Mouse (Mus musculus): ENCODE results near the gene Prex1. TPM values are rescaled to one million over a fixed set of nuclear protein-coding genes. Genes with fewer than 3 reads are reported as not detected.
A peak's percentile ranks its signal among the peaks of the same experiment; 100 is the strongest.

Prex1 gene
- polyA plus RNA-seq, 1 experiment, result 38.8 TPM

DNA sequence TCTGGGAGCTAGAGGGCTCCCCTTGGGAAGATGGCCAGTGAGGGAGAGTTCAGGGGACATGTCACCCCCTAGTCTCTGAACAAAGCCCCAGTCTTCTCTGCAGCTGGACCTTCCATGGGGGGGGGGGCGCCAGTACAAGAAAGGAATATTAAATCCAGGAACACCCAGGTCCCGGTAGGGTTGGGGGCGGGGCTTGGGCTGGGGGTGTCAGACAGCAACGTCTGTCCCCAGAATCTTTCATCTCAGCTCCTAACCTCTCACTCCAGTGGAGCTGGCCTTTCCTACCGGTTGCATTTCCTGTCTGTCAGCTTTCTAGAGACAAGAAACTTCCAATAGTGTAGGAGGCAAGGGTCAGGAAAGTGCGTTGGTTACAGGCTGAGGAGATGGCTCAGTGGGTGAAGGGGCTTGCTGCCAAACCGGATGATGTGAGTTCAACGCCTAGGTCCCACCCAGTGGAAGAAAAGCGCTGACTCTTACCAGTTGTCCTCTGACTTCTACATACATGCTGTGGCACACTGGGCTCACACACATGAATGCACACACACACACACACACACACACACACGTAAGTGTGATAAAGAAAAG, 93.6 kb downstream of the Prex1 start:
- 23% methylated on average over 10 of the region's 10 CpGs for WGBS
- peaks cover 15% of the 10 kb centered on the region for H3K4me1 ChIP-seq (ENCODE audit: control insufficient read depth, insufficient read depth, low read length)
- no peak for TF ChIP-seq CTCF (IDR thresholded peaks at IDR 0.05; ENCODE audit: control insufficient read depth, insufficient read depth, low read length)
- TF ChIP-seq POLR2A (IDR thresholded peaks at IDR 0.05; ENCODE audit: borderline replicate concordance, control insufficient read depth, low read depth, low read length), result no peak
- H3K27ac ChIP-seq (ENCODE audit: control insufficient read depth, insufficient read depth, low read depth, low read length, poor library complexity), result peak overlapping the region; percentile 66
- no peak overlapping the region for H3K4me3 ChIP-seq (replicated peaks; ENCODE audit: control insufficient read depth, low read depth, low read length)

GRCm38 (mm10) chr2:166619270-166619669, 94.4 kb downstream of the Prex1 start:
- TF ChIP-seq POLR2A (IDR thresholded peaks at IDR 0.05; ENCODE audit: borderline replicate concordance, control insufficient read depth, low read depth, low read length) (no peak), CTCF (IDR thresholded peaks at IDR 0.05; ENCODE audit: control insufficient read depth, insufficient read depth, low read length) (no peak)
- 61% methylated on average over 5 of the region's 5 CpGs for WGBS
- peak overlapping the region; percentile 66 for H3K27ac ChIP-seq (ENCODE audit: control insufficient read depth, insufficient read depth, low read depth, low read length, poor library complexity)
- H3K4me1 ChIP-seq (ENCODE audit: control insufficient read depth, insufficient read depth, low read length), result peaks cover 15% of the 10 kb centered on the region
- no peak overlapping the region for H3K4me3 ChIP-seq (replicated peaks; ENCODE audit: control insufficient read depth, low read depth, low read length)

DNA sequence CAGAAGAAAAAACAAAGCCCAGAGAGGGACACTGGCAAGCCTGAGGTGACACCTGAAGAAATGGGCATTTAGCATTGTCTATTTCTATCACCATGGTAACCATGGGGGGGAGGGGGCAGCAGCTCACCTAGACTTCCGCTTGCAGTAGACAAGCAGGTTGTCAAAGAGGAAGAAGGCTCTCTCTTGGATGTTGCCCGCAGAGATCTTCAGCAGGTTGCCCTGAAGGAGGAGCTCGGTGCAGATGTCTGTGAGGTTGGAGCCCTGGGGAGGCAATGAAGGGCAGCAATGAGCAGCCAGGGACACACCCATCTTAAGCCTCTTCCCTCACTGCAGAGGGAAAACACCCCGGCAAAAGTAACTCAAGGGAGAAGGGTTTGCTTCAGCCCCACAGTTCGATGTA, 95.9 kb downstream of the Prex1 start:
- WGBS, result 79% methylated on average over 5 of the region's 5 CpGs

DNA sequence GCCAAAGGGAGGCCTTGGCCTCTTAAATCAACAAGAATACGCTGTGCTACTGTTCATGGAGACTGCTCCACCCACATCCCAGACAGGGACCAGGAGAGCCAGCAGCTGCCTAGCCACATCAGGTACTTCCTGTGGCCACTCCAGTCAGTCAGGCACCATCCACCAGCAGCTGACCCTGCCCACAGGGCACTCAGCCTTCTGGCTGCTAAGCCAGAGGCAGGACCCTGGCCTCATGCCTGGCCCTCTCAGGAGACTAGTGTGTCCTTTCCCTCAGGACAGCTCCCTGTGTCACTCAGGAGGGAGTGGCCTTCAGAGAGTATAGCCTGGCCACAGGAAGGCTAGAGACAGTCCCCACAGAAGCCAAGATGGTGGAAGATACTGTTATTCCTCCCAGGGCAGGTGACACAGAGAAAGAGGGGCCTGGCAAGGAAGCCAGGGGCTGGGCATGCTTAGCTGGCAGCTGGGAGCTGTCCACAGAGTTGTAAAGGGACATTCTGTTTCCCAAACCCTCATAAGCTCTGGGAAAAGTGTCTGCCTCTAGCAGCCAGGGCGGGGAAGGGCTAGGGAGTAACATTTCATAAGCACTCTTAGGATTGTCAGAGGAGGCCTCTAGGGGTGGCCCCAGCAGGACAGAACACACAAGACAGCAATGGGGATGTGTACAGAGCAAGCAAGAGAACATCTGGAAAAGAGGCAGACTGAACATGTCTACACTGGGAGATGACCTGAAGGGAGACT, 98.1 kb downstream of the Prex1 start:
- TF ChIP-seq CTCF (IDR thresholded peaks at IDR 0.05; ENCODE audit: control insufficient read depth, insufficient read depth, low read length) (no peak), POLR2A (IDR thresholded peaks at IDR 0.05; ENCODE audit: borderline replicate concordance, control insufficient read depth, low read depth, low read length) (no peak)
- 88% methylated on average over 2 of the region's 2 CpGs for WGBS
- Histone ChIP-seq H3K27ac (ENCODE audit: control insufficient read depth, insufficient read depth, low read depth, low read length, poor library complexity) (no peak overlapping the region), H3K4me3 (replicated peaks; ENCODE audit: control insufficient read depth, low read depth, low read length) (no peak overlapping the region), H3K4me1 (ENCODE audit: control insufficient read depth, insufficient read depth, low read length) (peaks cover 4% of the 10 kb centered on the region; the same call in 1 of the 2 replicates)

More for the DNA sequence above, 95.9 kb downstream of the Prex1 start:
- Histone ChIP-seq H3K4me3 (replicated peaks; ENCODE audit: control insufficient read depth, low read depth, low read length) (no peak overlapping the region), H3K27ac (ENCODE audit: control insufficient read depth, insufficient read depth, low read depth, low read length, poor library complexity) (no peak overlapping the region), H3K4me1 (ENCODE audit: control insufficient read depth, insufficient read depth, low read length) (peaks cover 9% of the 10 kb centered on the region; the same call in 1 of the 2 replicates)
- TF ChIP-seq CTCF (IDR thresholded peaks at IDR 0.05; ENCODE audit: control insufficient read depth, insufficient read depth, low read length) (no peak), POLR2A (IDR thresholded peaks at IDR 0.05; ENCODE audit: borderline replicate concordance, control insufficient read depth, low read depth, low read length) (no peak)

- no peak for TF ChIP-seq POLR2A (IDR thresholded peaks at IDR 0.05; ENCODE audit: borderline replicate concordance, control insufficient read depth, low read depth, low read length)
- no peak for TF ChIP-seq CTCF (IDR thresholded peaks at IDR 0.05; ENCODE audit: control insufficient read depth, insufficient read depth, low read length)
- H3K4me1 ChIP-seq (ENCODE audit: control insufficient read depth, insufficient read depth, low read length), result no peaks in the 10 kb centered on the region
- H3K4me3 ChIP-seq (replicated peaks; ENCODE audit: control insufficient read depth, low read depth, low read length), result no peak overlapping the region
- no peak overlapping the region for H3K27ac ChIP-seq (ENCODE audit: control insufficient read depth, insufficient read depth, low read depth, low read length, poor library complexity)
- WGBS, result 40% methylated on average over 5 of the region's 5 CpGs
Measured at GRCm38 (mm10) chr2:166610271-166610670, 103.4 kb downstream of the Prex1 start.

DNA sequence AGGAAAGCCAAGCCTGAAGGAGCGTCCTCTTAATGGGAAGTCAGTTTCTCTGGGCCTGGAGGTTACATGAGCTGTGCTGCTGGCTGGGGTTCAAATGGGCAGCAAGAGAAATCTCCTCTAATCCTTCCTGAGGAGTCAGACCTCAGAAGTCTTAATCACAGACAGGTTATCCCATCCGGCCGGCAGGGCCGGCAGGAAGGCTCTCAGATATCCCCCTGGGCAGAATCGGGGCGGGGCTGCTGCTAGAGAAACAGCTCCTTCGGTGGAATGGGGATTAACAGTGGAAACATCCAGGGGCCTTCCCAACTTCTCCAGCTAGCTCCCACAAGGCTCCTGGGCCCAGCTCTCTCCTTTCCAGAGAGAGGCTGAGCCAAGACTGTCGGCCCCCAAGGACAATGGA, 105.1 kb downstream of the Prex1 start:
- WGBS, result 84% methylated on average over 8 of the region's 8 CpGs
- H3K27ac ChIP-seq (ENCODE audit: control insufficient read depth, insufficient read depth, low read depth, low read length, poor library complexity), result no peak overlapping the region
- no peaks in the 10 kb centered on the region for H3K4me1 ChIP-seq (ENCODE audit: control insufficient read depth, insufficient read depth, low read length)
- no peak overlapping the region for H3K4me3 ChIP-seq (replicated peaks; ENCODE audit: control insufficient read depth, low read depth, low read length)
- TF ChIP-seq POLR2A (IDR thresholded peaks at IDR 0.05; ENCODE audit: borderline replicate concordance, control insufficient read depth, low read depth, low read length) (no peak), CTCF (IDR thresholded peaks at IDR 0.05; ENCODE audit: control insufficient read depth, insufficient read depth, low read length) (no peak)

DNA sequence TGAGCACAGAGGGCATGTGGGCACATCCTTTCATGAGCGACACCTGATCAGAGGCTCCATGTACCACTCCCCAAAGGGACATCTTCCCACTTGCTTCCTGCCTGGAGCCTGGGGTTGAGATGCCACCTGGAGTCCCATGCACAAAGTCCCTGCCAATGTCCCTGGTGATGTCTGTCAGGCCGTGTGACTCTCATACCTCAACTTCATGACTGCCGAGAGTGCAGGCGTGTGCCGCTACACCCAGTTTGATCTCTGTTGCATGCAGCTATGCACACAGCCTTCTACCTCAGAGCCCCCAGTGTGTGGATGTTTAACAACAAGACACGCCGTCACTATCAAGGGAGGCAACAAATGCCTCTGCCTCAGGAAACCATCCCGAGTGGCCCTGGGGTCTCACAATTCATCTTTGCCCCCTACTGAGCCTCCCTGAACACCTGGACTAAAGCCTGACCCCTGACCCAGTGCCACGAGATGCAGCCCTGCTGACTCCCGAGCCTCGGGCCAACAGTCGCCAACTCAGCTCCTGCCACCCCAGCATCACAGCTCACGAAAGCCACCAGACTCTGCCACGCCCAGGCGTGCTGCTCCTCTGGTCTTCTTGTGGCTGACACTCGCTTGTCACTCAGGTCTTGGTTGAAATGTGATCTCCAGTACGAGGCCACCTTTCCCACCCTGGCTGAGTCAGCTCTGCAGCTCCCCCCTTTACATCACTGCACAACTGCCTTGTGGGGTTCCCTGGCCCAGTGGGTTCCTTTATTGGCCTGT, 107.0 kb downstream of the Prex1 start:
- TF ChIP-seq CTCF (IDR thresholded peaks at IDR 0.05; ENCODE audit: control insufficient read depth, insufficient read depth, low read length) (no peak), POLR2A (IDR thresholded peaks at IDR 0.05; ENCODE audit: borderline replicate concordance, control insufficient read depth, low read depth, low read length) (no peak)
- no peak overlapping the region for H3K4me3 ChIP-seq (replicated peaks; ENCODE audit: control insufficient read depth, low read depth, low read length)
- H3K4me1 ChIP-seq (ENCODE audit: control insufficient read depth, insufficient read depth, low read length), result no peaks in the 10 kb centered on the region
- WGBS, result 84% methylated on average over 17 of the region's 17 CpGs
- H3K27ac ChIP-seq (ENCODE audit: control insufficient read depth, insufficient read depth, low read depth, low read length, poor library complexity), result no peak overlapping the region; the same call in 1 of the 2 replicates

DNA sequence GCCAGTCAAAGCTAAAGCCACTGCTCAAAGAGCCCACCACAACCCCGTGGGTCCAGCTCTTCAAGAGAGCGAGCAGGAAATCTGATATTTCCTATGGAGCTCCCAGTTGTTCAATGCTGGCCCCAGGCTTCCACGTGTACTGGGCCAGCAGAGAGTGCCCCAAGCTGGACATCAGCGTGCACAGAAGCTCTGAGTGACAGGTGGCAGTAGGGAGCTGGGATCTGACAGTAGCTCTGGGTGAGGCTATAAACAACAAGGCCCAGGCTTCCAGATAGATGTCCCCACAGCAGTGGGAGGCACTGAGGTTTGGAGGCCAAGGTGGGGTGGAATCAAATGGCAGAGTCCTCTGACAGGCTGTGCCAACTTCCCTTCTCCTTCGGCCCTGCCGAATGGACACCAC, 107.6 kb downstream of the Prex1 start:
- TF ChIP-seq POLR2A (IDR thresholded peaks at IDR 0.05; ENCODE audit: borderline replicate concordance, control insufficient read depth, low read depth, low read length) (no peak), CTCF (IDR thresholded peaks at IDR 0.05; ENCODE audit: control insufficient read depth, insufficient read depth, low read length) (peak; percentile 44; the same call in 1 of the 2 replicates)
- WGBS, result 67% methylated on average over 6 of the region's 6 CpGs
- Histone ChIP-seq H3K27ac (ENCODE audit: control insufficient read depth, insufficient read depth, low read depth, low read length, poor library complexity) (no peak overlapping the region), H3K4me3 (replicated peaks; ENCODE audit: control insufficient read depth, low read depth, low read length) (no peak overlapping the region), H3K4me1 (ENCODE audit: control insufficient read depth, insufficient read depth, low read length) (no peaks in the 10 kb centered on the region)

All from bone marrow, adult 2 months (tissue).